In the genomic region with DNA sequence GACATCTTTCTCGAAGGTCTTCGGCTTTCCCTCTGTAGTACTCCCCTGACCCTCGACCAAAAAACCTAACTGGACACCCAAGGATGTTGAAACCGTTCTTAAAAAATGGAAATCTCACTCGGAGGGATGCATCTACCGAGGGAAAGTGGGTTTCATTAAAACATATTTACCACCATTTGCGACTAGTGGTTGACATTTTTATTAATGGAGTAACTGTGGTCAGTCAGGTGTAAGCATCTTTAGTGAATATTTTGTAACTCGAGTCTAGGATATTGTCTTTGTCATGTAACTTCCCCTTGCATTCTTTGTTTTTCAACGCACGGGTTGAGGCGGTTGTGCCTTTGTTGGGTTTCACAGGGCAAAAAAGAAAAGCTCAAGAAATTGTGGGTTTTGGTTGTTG, we compare ENCODE assay signal across 8 mouse cellular contexts. TPM values are rescaled to one million over a fixed set of nuclear protein-coding genes. Genes with fewer than 3 reads are reported as not detected.
A peak's percentile ranks its signal among the peaks of the same experiment; 100 is the strongest.
DNase-seq lines count a peak whose midpoint lies in the region; ATAC-seq lines count a peak whose summit lies in the region.

No protein-coding gene starts in this region.

- peak overlapping the region; percentile 96 for H3K9ac ChIP-seq in kidney, embryonic 15.5 days

- H3K4me3 ChIP-seq in kidney, embryonic 15.5 days (replicated peaks), result peak overlapping the region; percentile 83

- peaks cover 27% of the 10 kb centered on the region for H3K36me3 ChIP-seq in kidney, embryonic 15.5 days

- no peaks in the 10 kb centered on the region for H3K27me3 ChIP-seq in kidney, embryonic 15.5 days

- WGBS in kidney, embryonic 15.5 days, result under 1% methylated on average over 11 of the region's 11 CpGs

- no peaks in the 10 kb centered on the region for H3K9me3 ChIP-seq in kidney, embryonic 15.5 days (replicated peaks)

- peaks cover 23% of the 10 kb centered on the region for H3K4me1 ChIP-seq in kidney, embryonic 15.5 days

- ATAC-seq in kidney, embryonic 15.5 days (replicated peaks; ENCODE audit: low FRiP score), result no peak
- ATAC-seq in granulocyte monocyte progenitor cell, adult 5-6 weeks (replicated peaks; ENCODE audit: poor library complexity, severe bottlenecking), result 0 out of 2 replicates have a peak, but pooled peaks have one; percentile 21

- no peak for DNase-seq in kidney, postnatal 14 days
- peak; percentile 43 for DNase-seq in Muller cell, postnatal 12 days (ENCODE audit: inconsistent ontology term)
- peak; percentile 31 for DNase-seq in mesoderm, embryonic 11.5 days (ENCODE audit: low read depth, low spot score)
- DNase-seq in layer of hippocampus, adult 8-10 months (ENCODE audit: low spot score in 2 of 2), result no peak
- DNase-seq in spleen, postnatal 10 days (ENCODE audit: low spot score in 2 of 2), result no peak
- no peak for DNase-seq in adrenal gland, postnatal 14 days

- H3K27ac ChIP-seq in kidney, embryonic 15.5 days, result peak overlapping the region; percentile 100

- H3K4me2 ChIP-seq in kidney, embryonic 15.5 days, result peak overlapping the region; percentile 62

RNA-seq across cellular contexts. Expression of a gene that starts 1.0 kb away (rescaled TPM):
- polyA plus RNA-seq in kidney, embryonic 15.5 days (2015; fragmentation: Nextera tagmentation; extraction: Ambion mirVana), result 218 and 219 TPM in 2 replicates
- 89.9 and 109 TPM in 2 replicates for total RNA-seq in granulocyte monocyte progenitor cell, adult 5-6 weeks (2014; fragmentation: Nextera tagmentation)
- total RNA-seq in granulocyte monocyte progenitor cell, adult 5-6 weeks (2017), result 77.5 and 97.1 TPM in 2 replicates
- 100 to 1,000 TPM; 105 to 159 (median 144) TPM for total RNA-seq in layer of hippocampus, adult 8-10 months (2022)
- 48.8 and 69.5 TPM in 2 replicates for total RNA-seq in adrenal gland, postnatal 14 days (2021)

RNA-seq across cellular contexts. Expression of a gene that starts 8.0 kb away (rescaled TPM):
- 97.6 and 99.1 TPM in 2 replicates for polyA plus RNA-seq in kidney, embryonic 15.5 days (2015; fragmentation: Nextera tagmentation; extraction: Ambion mirVana)
- total RNA-seq in granulocyte monocyte progenitor cell, adult 5-6 weeks (2014; fragmentation: Nextera tagmentation), result 31.1 and 35.7 TPM in 2 replicates
- 64.2 and 87.9 TPM in 2 replicates for total RNA-seq in granulocyte monocyte progenitor cell, adult 5-6 weeks (2017)
- total RNA-seq in layer of hippocampus, adult 8-10 months (2022), result 100 to 1,000 TPM; 115 to 135 (median 124) TPM
- 145 and 151 TPM in 2 replicates for total RNA-seq in adrenal gland, postnatal 14 days (2021)

RNA-seq across cellular contexts. Expression of a gene that starts 21.5 kb away (rescaled TPM):
- 0.43 and 0.51 TPM in 2 replicates for polyA plus RNA-seq in kidney, embryonic 15.5 days (2015; fragmentation: Nextera tagmentation; extraction: Ambion mirVana)
- total RNA-seq in granulocyte monocyte progenitor cell, adult 5-6 weeks (2014; fragmentation: Nextera tagmentation), result not detected in 2 replicates
- total RNA-seq in granulocyte monocyte progenitor cell, adult 5-6 weeks (2017), result not detected in 2 replicates
- total RNA-seq in layer of hippocampus, adult 8-10 months (2022), result 1 to 10 TPM in 2 of 4 experiments, not detected in 2; 1.1 to 1.9 TPM
- total RNA-seq in adrenal gland, postnatal 14 days (2021), result 0.78 TPM in 1 of 2 replicates, not detected in the other

RNA-seq across cellular contexts. Expression of a gene that starts 33.2 kb away (rescaled TPM):
- polyA plus RNA-seq in kidney, embryonic 15.5 days (2015; fragmentation: Nextera tagmentation; extraction: Ambion mirVana), result 24.4 and 25.5 TPM in 2 replicates
- 20.8 and 33.5 TPM in 2 replicates for total RNA-seq in granulocyte monocyte progenitor cell, adult 5-6 weeks (2014; fragmentation: Nextera tagmentation)
- 20.3 and 26.7 TPM in 2 replicates for total RNA-seq in granulocyte monocyte progenitor cell, adult 5-6 weeks (2017)
- 10 to 100 TPM; 18.4 to 24.0 (median 19.7) TPM for total RNA-seq in layer of hippocampus, adult 8-10 months (2022)
- 15.6 and 16.4 TPM in 2 replicates for total RNA-seq in adrenal gland, postnatal 14 days (2021)

RNA-seq across cellular contexts. Expression of a gene that starts 33.9 kb away (rescaled TPM):
- 665 and 702 TPM in 2 replicates for polyA plus RNA-seq in kidney, embryonic 15.5 days (2015; fragmentation: Nextera tagmentation; extraction: Ambion mirVana)
- 687 and 692 TPM in 2 replicates for total RNA-seq in granulocyte monocyte progenitor cell, adult 5-6 weeks (2014; fragmentation: Nextera tagmentation)
- total RNA-seq in granulocyte monocyte progenitor cell, adult 5-6 weeks (2017), result 44.9 and 50.5 TPM in 2 replicates
- 10 to 100 TPM; 44.1 to 77.4 (median 71.6) TPM for total RNA-seq in layer of hippocampus, adult 8-10 months (2022)
- total RNA-seq in adrenal gland, postnatal 14 days (2021), result 248 and 268 TPM in 2 replicates

Comparison
In these comparisons a context has a peak if more than half of its experiments do, and no peak if none do; other contexts are left out.
1. DNase-seq: peak in Muller cell, postnatal 12 days (single experiment) and mesoderm, embryonic 11.5 days (single experiment); none in kidney, postnatal 14 days (single experiment), layer of hippocampus, adult 8-10 months (0 of 2), spleen, postnatal 10 days (0 of 2) and adrenal gland, postnatal 14 days (single experiment).